Mouse (Mus musculus) forebrain, embryonic 16.5 days (tissue): ENCODE results near the gene Tmem266. TPM values are rescaled to one million over a fixed set of nuclear protein-coding genes. Genes with fewer than 3 reads are reported as not detected.
A peak's percentile ranks its signal among the peaks of the same experiment; 100 is the strongest.

ENCODE experiments used
- ATAC-seq: fragments of 200-750 bp; cut with Nextera tagmentation; 2 replicates; pipeline ENCODE4 v1.8.0; 2017; ENCODE audit warnings: mild to moderate bottlenecking, moderate library complexity
- H3K27ac ChIP-seq: fragments of 300-500 bp; sonication (generic); 2 replicates; pipeline ENCODE4 v1.5.1; 2014; ENCODE audit warnings: low read length, control low read depth
- H3K27me3 ChIP-seq: fragments of 300-500 bp; sonication (generic); replicated peaks from 2 replicates; pipeline ENCODE4 v1.6.1; 2014; ENCODE audit warnings: low read length; ENCODE audit not compliant: control insufficient read depth, insufficient read depth
- H3K36me3 ChIP-seq: fragments of 300-500 bp; sonication (generic); 2 replicates; pipeline ENCODE4 v1.6.1; 2014; ENCODE audit not compliant: control insufficient read depth, insufficient read depth
- H3K4me1 ChIP-seq: fragments of 300-500 bp; sonication (generic); replicated peaks from 2 replicates; pipeline ENCODE4 v1.6.1; 2014; ENCODE audit warnings: low read length; ENCODE audit not compliant: control insufficient read depth, insufficient read depth
- H3K4me2 ChIP-seq: fragments of 300-500 bp; sonication (generic); 2 replicates; pipeline ENCODE4 v1.6.1; 2014; ENCODE audit warnings: mild to moderate bottlenecking, low read length, control low read depth
- H3K4me3 ChIP-seq: fragments of 300-500 bp; sonication (generic); replicated peaks from 2 replicates; pipeline ENCODE4 v1.5.1; 2014; ENCODE audit warnings: mild to moderate bottlenecking, low read length, control low read depth
- H3K9ac ChIP-seq: fragments of 300-500 bp; sonication (generic); replicated peaks from 2 replicates; pipeline ENCODE4 v1.6.1; 2014; ENCODE audit warnings: low read depth, low read length, control low read depth
- H3K9me3 ChIP-seq: fragments of 300-500 bp; sonication (generic); 2 replicates; pipeline ENCODE4 v1.6.1; 2016; ENCODE audit warnings: low read length; ENCODE audit not compliant: control insufficient read depth
- WGBS: fragments of 180-500 bp; shearing (Covaris S2); extraction: QIAGEN DNeasy Blood & Tissue Kit; methylation state at CpG from one replicate; pipeline ENCODE4 v1.1.7; 2014; 5-methylcytosine and 5-hydroxymethylcytosine counted together
- polyA plus RNA-seq: library from polyadenylated mRNA; unstranded; fragments of >200 nt; fragmentation: Nextera tagmentation; extraction: Ambion mirVana; gene quantifications from 2 replicates; pipeline ENCODE4 v1.2.1, GENCODE M21; 2015

Gene Tmem266
- polyA plus RNA-seq, 1 experiment from 2014 or later: 3.0 TPM

DNA sequence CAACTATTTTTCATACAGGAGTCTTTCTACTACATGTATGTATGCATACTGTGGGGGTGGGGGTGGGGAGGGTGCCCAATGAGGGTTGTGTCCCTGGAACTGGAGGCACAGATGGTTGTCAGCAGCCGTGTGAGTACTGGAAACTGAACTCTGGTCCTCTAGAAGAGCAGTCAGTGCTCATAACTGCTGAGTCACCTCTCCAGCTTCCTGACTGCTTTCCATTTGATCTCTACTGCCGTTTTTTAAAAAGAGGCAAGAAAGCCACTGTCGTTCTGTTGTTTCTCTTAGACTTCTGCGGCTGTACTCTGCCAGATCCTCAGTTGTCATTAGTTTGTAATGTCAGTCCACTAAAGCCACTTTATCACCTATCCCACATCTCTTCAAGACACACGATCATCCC, 19.2 kb upstream of the Tmem266 start:
- no peak for ATAC-seq
- no peaks in the 10 kb centered on the region for H3K36me3 ChIP-seq
- H3K4me3 ChIP-seq: no peak overlapping the region
- no peak overlapping the region for H3K4me2 ChIP-seq
- no peak overlapping the region for H3K9ac ChIP-seq
- no peaks in the 10 kb centered on the region for H3K27me3 ChIP-seq
- no peaks in the 10 kb centered on the region for H3K4me1 ChIP-seq
- no peak overlapping the region for H3K27ac ChIP-seq
- no peaks in the 10 kb centered on the region for H3K9me3 ChIP-seq
- 84% methylated on average over 5 of the region's 5 CpGs for WGBS

- WGBS: 80% methylated on average over 5 of the region's 5 CpGs
- Histone ChIP-seq H3K9ac (no peak overlapping the region), H3K4me1 (no peaks in the 10 kb centered on the region), H3K9me3 (no peaks in the 10 kb centered on the region), H3K36me3 (no peaks in the 10 kb centered on the region), H3K27me3 (no peaks in the 10 kb centered on the region), H3K4me2 (no peak overlapping the region), H3K4me3 (no peak overlapping the region), H3K27ac (no peak overlapping the region)
- no peak for ATAC-seq
These were observed 18.3 kb upstream of the Tmem266 start for GRCm38 (mm10) chr9:55308455-55308854.

DNA sequence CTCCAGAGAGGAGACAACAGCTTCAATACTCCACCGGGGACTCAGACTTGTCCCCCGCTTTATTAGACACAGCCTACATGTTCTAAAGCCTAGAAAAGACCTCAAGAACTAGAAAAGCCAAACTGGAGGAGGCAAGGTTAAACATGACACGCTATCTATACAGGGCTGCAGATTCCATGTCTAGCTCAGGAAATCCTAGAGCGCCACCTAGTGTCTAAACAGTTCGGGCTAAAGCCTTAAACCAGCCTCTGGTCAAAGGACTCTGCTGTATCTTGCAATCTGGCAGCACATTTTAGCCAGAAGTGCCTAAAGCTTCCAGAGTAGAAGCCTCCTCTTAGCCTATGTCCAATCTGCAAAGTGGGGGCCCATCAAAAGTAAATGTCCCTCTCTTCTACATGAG, 15.2 kb upstream of the Tmem266 start:
- no peaks in the 10 kb centered on the region for H3K27me3 ChIP-seq
- H3K27ac ChIP-seq: no peak overlapping the region
- no peak overlapping the region for H3K4me3 ChIP-seq
- H3K4me2 ChIP-seq: no peak overlapping the region
- no peak overlapping the region; the same call in 1 of the 2 replicates for H3K9ac ChIP-seq
- no peaks in the 10 kb centered on the region for H3K9me3 ChIP-seq
- WGBS: 8% methylated on average over 5 of the region's 5 CpGs
- no peaks in the 10 kb centered on the region for H3K4me1 ChIP-seq
- H3K36me3 ChIP-seq: no peaks in the 10 kb centered on the region
- peak; percentile 83 for ATAC-seq

GRCm38 (mm10) chr9:55313619-55314261, 13.0 kb upstream of the Tmem266 start:
- no peak for ATAC-seq
- WGBS: 67% methylated on average over 12 of the region's 12 CpGs

DNA sequence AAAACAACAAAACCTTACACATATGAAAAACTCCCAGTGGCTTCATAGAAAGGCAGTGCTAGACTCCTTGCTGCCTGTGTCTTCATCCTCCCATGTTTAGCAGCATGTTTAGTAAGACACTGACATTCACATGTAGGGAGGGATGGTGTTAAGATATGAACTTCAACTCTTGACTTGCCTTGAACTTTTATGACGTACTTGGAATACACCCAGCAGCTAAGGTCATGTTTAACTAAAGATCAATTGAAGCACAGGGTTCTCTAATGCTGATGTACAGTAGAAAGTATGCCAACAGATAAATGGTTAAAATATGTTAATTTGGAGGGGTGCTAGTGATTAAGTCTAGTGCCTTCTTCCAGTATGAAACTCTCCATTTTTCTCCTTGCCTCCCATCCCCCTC, 4.1 kb upstream of the Tmem266 start:
- WGBS: 91% methylated on average over 1 of the region's 1 CpGs

More at GRCm38 (mm10) chr9:55313619-55314261, 13.0 kb upstream of the Tmem266 start:
- no peak overlapping the region for H3K27ac ChIP-seq
- no peak overlapping the region for H3K4me2 ChIP-seq
- no peak overlapping the region for H3K9ac ChIP-seq
- no peak overlapping the region for H3K4me3 ChIP-seq
- no peaks in the 10 kb centered on the region for H3K36me3 ChIP-seq
- no peaks in the 10 kb centered on the region for H3K27me3 ChIP-seq
- no peaks in the 10 kb centered on the region for H3K9me3 ChIP-seq
- no peaks in the 10 kb centered on the region for H3K4me1 ChIP-seq

GRCm38 (mm10) chr9:55324085-55324484, 2.6 kb upstream of the Tmem266 start:
- Histone ChIP-seq H3K4me3 (no peak overlapping the region), H3K9ac (no peak overlapping the region), H3K36me3 (no peaks in the 10 kb centered on the region), H3K27me3 (peaks cover 5% of the 10 kb centered on the region), H3K27ac (no peak overlapping the region), H3K4me2 (no peak overlapping the region), H3K9me3 (no peaks in the 10 kb centered on the region), H3K4me1 (peaks cover 10% of the 10 kb centered on the region)
- 47% methylated on average over 8 of the region's 8 CpGs for WGBS
- no peak for ATAC-seq

More for the DNA sequence above, 4.1 kb upstream of the Tmem266 start:
- Histone ChIP-seq H3K4me1 (peaks cover 7% of the 10 kb centered on the region; the same call in 1 of the 2 replicates), H3K9me3 (no peaks in the 10 kb centered on the region), H3K27me3 (0 out of 2 replicates have a peak, but pooled peaks cover 2% of the 10 kb centered on the region), H3K36me3 (no peaks in the 10 kb centered on the region), H3K9ac (no peak overlapping the region), H3K27ac (no peak overlapping the region), H3K4me2 (no peak overlapping the region), H3K4me3 (no peak overlapping the region)
- ATAC-seq: no peak

GRCm38 (mm10) chr9:55324516-55324915, 2.2 kb upstream of the Tmem266 start:
- no peak for ATAC-seq
- Histone ChIP-seq H3K27me3 (peaks cover 5% of the 10 kb centered on the region), H3K9ac (no peak overlapping the region), H3K9me3 (no peaks in the 10 kb centered on the region), H3K36me3 (no peaks in the 10 kb centered on the region), H3K4me1 (peaks cover 10% of the 10 kb centered on the region), H3K4me3 (no peak overlapping the region), H3K4me2 (no peak overlapping the region), H3K27ac (no peak overlapping the region)
- WGBS: 46% methylated on average over 10 of the region's 10 CpGs

GRCm38 (mm10) chr9:55325061-55325460, 1.7 kb upstream of the Tmem266 start:
- WGBS: 12% methylated on average over 1 of the region's 1 CpGs
- no peak overlapping the region for H3K4me3 ChIP-seq
- H3K4me1 ChIP-seq: peaks cover 10% of the 10 kb centered on the region
- no peak overlapping the region for H3K4me2 ChIP-seq
- H3K27me3 ChIP-seq: peaks cover 5% of the 10 kb centered on the region
- H3K9me3 ChIP-seq: no peaks in the 10 kb centered on the region
- H3K9ac ChIP-seq: no peak overlapping the region
- no peak for ATAC-seq
- H3K36me3 ChIP-seq: no peaks in the 10 kb centered on the region
- H3K27ac ChIP-seq: no peak overlapping the region

DNA sequence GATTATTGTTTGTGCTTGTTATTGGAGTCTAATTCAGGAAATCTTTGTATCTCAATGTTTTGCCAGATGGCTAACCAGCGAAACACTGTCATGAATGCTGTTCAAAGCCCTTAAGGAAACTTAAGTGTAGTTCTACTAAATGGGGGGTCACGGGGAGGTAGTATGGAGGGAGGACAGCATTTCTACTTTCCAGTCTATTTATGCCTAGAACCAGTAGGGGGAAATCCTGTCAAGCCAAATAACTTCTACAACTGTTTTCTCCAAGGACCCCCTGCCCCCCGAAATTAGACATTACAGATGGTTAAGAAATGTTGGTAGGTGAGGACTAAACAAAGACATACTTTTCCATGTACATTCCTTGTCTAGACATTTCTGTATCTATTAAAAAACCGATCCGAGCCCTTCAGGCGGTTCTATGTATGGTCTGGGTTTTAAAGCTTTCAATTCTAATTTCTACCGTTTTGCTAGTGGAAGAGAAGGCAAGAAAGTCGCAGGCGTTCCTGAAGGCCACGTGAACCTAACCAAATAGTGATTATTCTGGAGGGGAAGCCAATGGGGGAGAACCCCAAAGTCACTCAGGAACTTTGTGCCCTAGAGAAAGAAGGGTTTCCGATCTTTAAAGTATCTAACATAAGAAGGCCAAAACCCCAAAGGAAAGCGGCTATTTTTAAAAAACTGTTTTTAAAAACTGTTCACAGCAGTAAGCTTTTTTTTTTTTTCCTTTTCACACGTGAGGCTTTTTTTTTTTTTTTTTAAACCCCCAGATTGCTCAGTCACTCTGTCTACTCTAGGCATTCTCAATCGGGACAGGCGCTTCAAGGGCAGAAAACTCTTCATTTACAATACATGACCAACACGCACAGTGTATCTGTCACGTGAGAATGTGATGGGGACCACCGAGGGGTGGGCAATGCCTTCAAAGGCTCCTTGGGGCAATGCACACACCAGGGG, 874 bp upstream of the Tmem266 start:
- Histone ChIP-seq H3K4me2 (peak overlapping the region; percentile 72), H3K4me3 (peak overlapping the region; percentile 89), H3K9ac (peak overlapping the region; percentile 92), H3K9me3 (no peaks in the 10 kb centered on the region), H3K4me1 (peaks cover 10% of the 10 kb centered on the region), H3K36me3 (no peaks in the 10 kb centered on the region), H3K27me3 (peaks cover 5% of the 10 kb centered on the region), H3K27ac (no peak overlapping the region)
- WGBS: 13% methylated on average over 18 of the region's 18 CpGs
- no peak for ATAC-seq
